Mouse (Mus musculus) mature B cell (primary cell): ENCODE data around the gene Eepd1.

Experiments used
- in situ Hi-C: fragments of 300-500 bp; cut with MboI; formaldehyde crosslinking; loops from 2 replicates; pipeline ENCODE4 v1.14.3; 2019

Gene Eepd1

DNA sequence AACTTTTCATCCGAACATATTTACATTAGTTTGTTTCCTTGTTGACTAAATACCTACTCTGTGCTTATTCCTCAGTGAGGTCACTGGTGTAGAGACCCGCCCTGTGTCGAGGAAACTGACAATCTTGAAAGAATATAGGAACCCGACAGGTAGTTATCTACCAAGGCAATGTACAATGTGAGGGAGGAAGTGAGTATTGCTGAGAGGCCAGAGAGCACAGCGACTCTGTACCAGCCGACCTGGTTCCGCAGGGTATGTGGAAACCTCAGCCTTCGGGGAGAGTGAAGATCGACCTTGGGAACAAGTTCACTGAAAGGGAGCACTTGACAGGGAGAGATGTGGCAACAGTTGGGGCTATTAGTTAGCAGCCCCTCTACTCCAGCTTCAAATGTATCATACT, 7.2 kb downstream of the Eepd1 start:
- in situ Hi-C loops: loop anchor here (25.0 kb wide), 1 partner anchor 326 kb away; the partner anchor contains the start of gene Herpud2

DNA sequence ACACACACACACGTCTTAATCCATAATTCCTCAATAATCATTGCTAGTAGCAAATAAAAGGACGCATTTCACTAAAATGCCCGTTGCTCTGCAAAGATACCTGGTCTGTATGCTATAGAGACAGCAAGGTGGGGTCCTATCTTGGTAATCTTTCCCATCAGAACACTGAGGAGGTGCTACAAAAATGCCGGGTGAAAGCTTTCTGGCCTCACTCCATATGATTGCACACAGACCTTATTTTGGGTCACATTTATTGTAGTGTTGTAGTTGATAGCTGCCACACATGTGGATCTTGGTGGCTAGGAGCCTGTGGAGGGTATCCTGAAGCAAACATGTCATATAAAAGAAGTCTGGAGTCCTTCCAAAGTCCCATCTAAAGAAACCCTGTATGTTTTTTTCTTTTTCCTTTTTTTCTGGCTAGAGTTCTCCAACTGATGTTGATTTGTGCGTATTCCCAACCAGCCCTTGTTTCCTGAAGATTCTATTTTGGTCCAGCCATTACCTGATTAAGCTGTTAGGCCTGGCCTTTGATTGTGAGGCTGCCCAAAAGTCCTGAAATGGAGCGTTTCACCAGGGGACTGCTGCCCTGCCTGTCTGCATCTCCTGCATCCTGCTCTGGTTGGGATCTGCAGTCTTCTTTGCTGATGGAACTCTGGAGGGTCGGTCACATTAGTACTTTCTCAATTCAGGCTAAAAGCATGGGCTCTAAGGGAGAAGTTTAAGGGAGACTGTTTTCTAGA, 8.0 kb downstream of the Eepd1 start:
- in situ Hi-C loops: loop anchor here (25.0 kb wide), 1 partner anchor 327 kb away; the partner anchor contains the start of gene Herpud2

- in situ Hi-C loops: loop anchor here (25.0 kb wide), 1 partner anchor 328 kb away; the partner anchor contains the start of gene Herpud2
These were observed 9.2 kb downstream of the Eepd1 start for GRCm38 (mm10) chr9:25490278-25491145.

DNA sequence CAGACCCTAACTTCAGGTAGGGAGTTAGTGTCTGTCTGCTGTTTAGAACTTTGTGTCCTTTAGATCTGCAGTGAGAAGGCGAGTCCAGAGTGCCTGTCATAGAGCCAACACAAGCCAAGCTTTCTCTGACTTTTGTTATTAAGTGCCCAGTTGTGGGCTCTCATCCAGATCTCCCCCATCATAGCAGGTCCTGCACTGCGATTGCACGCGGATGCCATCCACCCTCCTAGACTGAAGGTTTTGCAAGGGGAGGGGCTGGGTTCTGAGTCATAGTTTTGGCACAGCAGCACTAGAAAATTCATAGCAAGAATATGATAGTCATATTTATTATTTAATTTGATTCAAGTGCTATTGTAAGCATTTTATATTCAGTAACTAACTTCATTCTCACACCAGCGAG, 12.6 kb downstream of the Eepd1 start:
- in situ Hi-C loops: loop anchor here (25.0 kb wide), 1 partner anchor 332 kb away; the partner anchor contains the start of gene Herpud2

DNA sequence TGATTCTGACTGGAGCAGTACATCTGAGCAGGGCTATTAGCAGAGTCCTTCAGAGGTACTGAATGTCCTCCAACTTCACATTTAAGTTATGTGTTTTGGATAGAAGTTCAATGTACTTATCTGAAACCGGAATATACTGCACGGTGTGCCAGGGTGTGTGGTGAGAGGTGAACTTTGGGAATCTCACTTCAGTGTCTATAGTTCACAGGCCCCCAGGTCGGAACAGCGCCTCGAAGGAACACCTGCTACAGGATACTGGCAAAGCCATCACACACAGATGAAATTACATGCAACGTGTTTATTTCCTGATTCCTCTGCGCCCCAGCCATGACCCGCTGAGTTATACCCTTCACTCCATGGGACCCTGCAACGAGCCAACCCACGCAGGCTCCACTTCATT, 14.3 kb downstream of the Eepd1 start:
- in situ Hi-C loops: loop anchor here (25.0 kb wide), 1 partner anchor 333 kb away; the partner anchor contains the start of gene Herpud2

GRCm38 (mm10) chr9:25496196-25496595, 14.8 kb downstream of the Eepd1 start:
- in situ Hi-C loops: loop anchor here (25.0 kb wide), 1 partner anchor 334 kb away; the partner anchor contains the start of gene Herpud2

DNA sequence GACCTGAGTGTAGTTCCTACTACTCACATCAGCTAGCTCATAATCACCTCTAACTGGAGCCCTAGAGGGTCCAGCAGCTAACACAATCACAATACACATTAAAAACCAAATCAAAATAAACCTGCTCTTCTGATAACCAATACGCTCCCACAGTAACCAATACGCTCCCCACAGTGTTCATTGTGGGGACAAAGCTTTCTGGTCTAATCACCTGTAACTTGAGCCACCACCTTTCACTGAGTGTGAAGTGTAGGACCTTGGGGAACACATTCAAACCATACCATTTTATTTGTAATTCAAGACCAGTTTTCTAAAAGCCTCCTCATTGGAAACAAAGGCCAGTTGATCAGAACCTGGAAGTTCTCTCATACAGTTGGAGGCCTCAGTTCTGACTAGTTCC, 15.4 kb downstream of the Eepd1 start:
- in situ Hi-C loops: loop anchor here (25.0 kb wide), 1 partner anchor 334 kb away; the partner anchor contains the start of gene Herpud2

- in situ Hi-C loops: loop anchor here (25.0 kb wide), 1 partner anchor 336 kb away; the partner anchor contains the start of gene Herpud2
These were observed 17.4 kb downstream of the Eepd1 start for GRCm38 (mm10) chr9:25498770-25499169.

DNA sequence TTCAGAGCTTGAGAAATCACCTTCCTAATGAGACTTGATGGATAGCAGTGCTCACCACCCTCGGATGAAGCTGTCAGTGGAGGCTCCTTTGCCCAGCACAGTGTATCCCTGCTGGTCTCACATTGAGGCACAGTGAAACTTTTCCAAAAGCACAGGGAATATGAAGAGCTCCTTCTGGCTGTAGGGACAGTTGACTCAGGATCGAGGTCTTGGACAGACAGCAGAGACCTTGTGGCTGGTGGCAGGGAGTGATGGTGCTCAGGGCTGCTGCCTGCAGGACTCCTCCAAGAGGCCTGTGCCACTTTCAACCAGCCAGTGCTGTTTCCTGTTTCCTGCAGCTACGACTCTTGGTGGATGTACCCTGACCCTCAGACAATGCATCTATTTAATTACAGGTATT, 18.0 kb downstream of the Eepd1 start:
- in situ Hi-C loops: loop anchor here (25.0 kb wide), 1 partner anchor 337 kb away; the partner anchor contains the start of gene Herpud2

- in situ Hi-C loops: no loop called here
These were observed 18.7 kb downstream of the Eepd1 start for GRCm38 (mm10) chr9:25500031-25500430.

DNA sequence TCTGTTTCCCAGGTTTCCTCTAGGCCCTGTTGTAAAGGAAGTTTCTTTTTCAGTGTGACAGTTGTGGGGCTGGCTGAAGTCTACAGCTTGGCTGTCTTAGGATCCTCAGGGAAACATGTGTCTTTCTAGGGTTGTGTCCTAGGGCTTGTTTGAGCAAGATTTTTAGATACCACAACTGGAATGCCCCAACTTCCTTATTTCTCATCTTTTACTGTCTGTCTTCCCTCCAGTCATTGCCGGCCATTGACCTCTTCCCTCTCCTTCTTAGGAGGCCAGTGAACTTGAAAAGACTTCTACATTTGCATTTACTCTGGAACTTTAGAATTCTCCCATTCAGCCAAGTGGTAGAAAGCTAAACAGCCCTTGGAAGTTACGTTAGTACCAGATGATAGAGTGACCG, 27.5 kb downstream of the Eepd1 start:
- in situ Hi-C loops: no loop called here

- in situ Hi-C loops: no loop called here
These were observed 29.2 kb downstream of the Eepd1 start for GRCm38 (mm10) chr9:25510572-25510971.

DNA sequence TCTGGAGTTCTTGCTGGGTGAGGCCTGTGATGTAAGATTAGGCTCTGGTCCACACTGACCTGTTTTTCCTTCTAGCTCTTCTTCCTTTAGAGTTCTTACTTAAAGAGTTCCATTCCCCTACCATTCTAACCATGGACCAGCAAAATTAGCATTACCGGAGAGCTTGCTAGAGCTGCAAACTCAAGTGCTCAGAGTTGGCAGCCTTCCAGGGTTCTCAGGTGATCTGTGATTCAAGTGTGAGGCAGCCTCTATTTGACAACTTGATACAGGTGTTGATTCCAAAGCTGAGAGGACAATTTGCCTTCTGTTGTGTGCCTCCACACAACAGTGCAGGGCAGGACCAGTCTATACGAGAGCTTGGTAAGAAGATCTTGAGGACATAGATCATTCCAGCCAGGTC, 31.7 kb downstream of the Eepd1 start:
- in situ Hi-C loops: no loop called here

GRCm38 (mm10) chr9:25513556-25513955, 32.2 kb downstream of the Eepd1 start:
- in situ Hi-C loops: no loop called here

GRCm38 (mm10) chr9:25516640-25517039, 35.3 kb downstream of the Eepd1 start:
- in situ Hi-C loops: no loop called here

DNA sequence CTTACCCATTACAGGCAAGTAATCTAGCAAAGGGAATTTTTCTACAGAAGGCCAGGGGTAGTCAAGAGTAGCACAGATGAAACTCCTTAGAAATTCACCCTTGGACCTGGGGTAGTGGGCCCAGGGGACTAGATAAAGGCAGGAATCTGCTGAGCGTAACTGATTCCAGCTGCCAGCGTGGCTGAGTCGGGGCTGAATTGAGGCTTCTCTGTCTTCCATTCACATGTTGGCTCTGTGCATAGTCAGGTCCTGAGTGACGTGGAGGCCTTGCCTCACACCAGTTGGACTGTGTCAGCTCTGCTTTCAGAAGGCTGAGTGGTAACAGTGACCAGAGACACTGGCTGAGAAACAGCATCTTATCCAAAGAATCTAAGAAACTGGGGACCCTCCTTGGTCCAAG, 36.6 kb downstream of the Eepd1 start:
- in situ Hi-C loops: no loop called here

- in situ Hi-C loops: no loop called here
These were observed 37.8 kb downstream of the Eepd1 start for GRCm38 (mm10) chr9:25519193-25519592.

DNA sequence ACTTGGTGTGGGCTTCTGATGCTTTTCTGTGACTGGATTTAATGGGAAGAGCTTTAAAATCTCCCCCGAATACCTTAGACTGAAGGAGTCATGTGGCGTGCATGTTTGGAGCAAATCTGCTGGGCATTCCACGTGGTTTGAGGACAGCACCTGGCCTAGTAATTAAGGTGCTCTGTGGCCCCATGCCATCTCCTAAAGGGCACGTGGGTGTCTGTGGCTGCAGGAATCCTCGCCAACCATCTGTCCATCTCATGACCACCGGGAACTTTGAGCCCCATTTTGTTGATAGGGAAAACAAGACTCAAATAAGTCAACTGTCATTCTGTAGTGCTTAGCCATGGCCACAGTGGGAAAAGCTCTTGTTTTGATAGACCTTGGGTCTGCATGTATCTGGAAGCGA, 39.5 kb downstream of the Eepd1 start:
- in situ Hi-C loops: no loop called here

GRCm38 (mm10) chr9:25521825-25522224, 40.5 kb downstream of the Eepd1 start:
- in situ Hi-C loops: no loop called here

- in situ Hi-C loops: no loop called here
These were observed 45.2 kb downstream of the Eepd1 start for GRCm38 (mm10) chr9:25526516-25526915.

DNA sequence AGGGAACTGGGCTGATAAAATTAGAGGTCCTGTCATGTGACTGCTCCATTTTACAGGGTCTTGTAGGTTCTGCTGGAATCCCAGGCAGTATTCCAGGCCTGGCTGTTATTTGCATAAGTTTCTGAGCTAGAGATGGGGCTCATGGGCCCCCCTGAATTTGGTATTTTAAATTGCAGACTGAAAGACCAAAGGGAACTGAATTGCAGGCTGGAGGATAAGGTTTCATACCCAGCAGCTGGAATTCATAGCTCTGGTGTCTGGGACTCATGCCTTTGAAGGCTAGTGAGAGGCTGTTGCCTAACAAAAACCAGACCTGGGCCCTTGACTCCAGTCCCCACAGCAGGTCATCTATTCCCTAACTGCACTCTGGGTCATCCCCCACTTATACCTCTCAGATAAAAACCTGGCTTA, 45.6 kb downstream of the Eepd1 start:
- in situ Hi-C loops: no loop called here

DNA sequence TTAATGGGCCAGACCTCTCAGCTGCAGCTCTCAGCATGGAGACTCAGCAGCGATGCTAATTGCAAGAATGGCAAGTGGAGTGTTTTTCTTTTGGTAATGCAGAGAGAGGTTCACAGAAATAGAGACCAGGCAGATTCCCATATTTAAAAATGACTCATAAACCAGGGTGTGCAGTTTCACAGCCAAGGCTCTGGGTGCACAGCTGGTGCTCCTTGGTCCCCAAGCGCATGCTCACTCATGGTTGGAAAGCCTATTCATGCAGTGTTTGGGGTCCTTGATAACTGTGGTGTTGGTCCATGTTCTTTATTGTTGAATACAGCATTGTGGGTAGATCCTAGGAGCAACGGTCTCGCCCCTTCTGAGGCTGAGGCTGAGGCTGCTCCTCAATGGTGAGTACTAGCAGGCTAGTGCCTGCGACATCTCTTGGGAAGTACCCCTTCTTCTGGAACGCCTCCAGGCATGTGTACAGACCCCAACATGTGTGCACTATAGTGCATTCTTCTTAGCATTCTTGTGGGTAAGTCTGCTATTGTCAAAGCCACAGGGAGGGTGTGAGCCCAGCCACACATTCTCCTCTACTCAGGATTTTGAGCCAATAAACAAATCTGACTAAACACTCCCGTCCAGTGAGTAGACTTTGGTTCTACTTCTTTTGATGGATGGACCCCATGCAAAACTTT, 46.2 kb downstream of the Eepd1 start:
- in situ Hi-C loops: no loop called here
